Mouse (Mus musculus) bone marrow macrophage, adult 2 months (primary cell): Measurements from ENCODE around the gene Adcy10.

ENCODE experiments used
- CTCF ChIP-seq: IDR thresholded peaks from 2 replicates; pipeline ENCODE4 v1.5.1; 2012; ENCODE audit warnings: low read depth, mild to moderate bottlenecking, low read length, moderate library complexity
- POLR2A ChIP-seq: IDR thresholded peaks from 2 replicates; pipeline ENCODE4 v1.6.1; 2012; ENCODE audit warnings: mild to moderate bottlenecking, low read depth, low read length, borderline replicate concordance

DNA sequence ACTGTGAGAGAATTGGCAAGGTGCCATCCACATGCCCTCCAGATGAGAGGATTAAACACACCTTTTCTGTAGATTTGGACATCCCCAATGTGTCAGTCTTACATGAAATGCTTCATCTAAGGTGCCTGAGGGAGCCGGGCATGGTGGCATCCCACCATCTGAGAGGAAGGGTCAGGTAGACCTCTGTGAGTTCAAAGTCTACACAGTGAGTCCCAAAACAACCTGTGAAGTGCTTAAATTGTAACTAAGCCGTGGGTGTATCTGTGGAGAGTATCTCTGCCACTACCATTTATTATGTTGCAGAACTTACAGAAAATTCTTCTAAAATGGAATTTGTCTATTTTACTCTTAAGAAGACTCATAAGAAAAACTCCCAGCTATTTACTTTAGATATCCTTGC lies 1.1 kb downstream of the Adcy10 start:
- no peak for TF ChIP-seq CTCF
- no peak for TF ChIP-seq POLR2A
